Mouse (Mus musculus): Measurements from ENCODE around the gene C1qa. TPM values are rescaled to one million over a fixed set of nuclear protein-coding genes. Genes with fewer than 3 reads are reported as not detected.

Gene C1qa
- polyA plus RNA-seq (2014; fragmentation: Nextera tagmentation; extraction: Ambion mirVana) = 8.2 and 11.3 TPM in 2 replicates

DNA sequence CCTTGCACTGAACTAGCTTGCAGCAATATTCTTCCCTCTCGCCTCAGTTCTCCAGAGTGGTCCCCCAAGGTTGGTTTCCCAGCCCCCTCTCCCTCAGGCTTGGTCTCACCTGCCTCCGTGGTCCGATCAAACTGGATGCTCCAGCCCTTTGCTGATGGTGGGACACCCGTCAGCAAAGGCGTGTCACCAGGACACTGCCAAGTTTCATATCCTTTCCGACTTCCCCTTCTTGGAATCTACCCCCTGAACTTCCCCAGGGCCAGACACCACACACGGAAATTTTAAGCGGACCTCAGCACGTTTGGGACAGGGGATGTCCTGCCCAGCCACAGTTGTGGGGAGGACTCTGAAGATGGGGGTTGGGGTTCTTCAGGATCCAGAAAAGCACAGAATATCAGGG lies at the start of gene C1qa:
TSS of gene C1qa (minus strand) at position 167 of the 400 bp plus-strand sequence.
- Histone ChIP-seq H3K4me1 (replicated peaks; ENCODE audit: control insufficient read depth, insufficient read depth, low read length) (peaks cover 5% of the 10 kb centered on the region; the same call in 1 of the 2 replicates), H3K36me3 (ENCODE audit: control insufficient read depth, insufficient read depth, low read length) (no peaks in the 10 kb centered on the region), H3K9me3 (ENCODE audit: control insufficient read depth, low read length) (no peaks in the 10 kb centered on the region), H3K27ac (ENCODE audit: low read depth, low read length) (no peak within 1 kb of the TSS), H3K27me3 (ENCODE audit: control insufficient read depth, insufficient read depth, low read length) (peaks cover 12% of the 10 kb centered on the region), H3K9ac (ENCODE audit: low read length) (no peak within 1 kb of the TSS), H3K4me2 (ENCODE audit: low read depth, low read length, severe bottlenecking) (no peak within 1 kb of the TSS), H3K4me3 (ENCODE audit: low read depth, low read length) (no peak within 1 kb of the TSS)
- 79% methylated on average over 9 of the region's 9 CpGs for WGBS
- DNase-seq (ENCODE audit: low spot score) = no peak
- no peak for ATAC-seq (replicated peaks; ENCODE audit: low FRiP score)

DNA sequence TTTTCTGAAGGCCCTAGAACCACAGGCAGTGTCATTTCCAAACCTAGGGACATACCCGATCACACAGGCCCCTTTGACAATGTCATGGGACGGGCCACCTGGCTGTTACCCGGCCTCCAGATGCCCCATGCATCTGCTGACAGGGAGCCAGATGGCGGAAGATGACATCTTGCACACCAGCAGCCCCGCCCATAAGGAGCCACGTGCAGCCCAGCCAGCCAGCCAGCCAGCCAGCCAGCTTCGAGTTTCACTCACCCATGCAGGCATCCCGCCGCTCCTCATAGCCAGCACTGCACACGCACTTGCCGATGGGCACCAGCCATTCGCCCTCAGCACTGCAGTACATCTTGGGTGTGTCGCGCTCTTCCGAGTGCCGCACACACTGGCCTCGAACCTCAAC lies 46.8 kb upstream of the C1qa start:
- H3K9me3 ChIP-seq (ENCODE audit: control insufficient read depth, low read length) = no peaks in the 10 kb centered on the region
- ATAC-seq (replicated peaks; ENCODE audit: low FRiP score) (no peak), DNase-seq (ENCODE audit: low spot score) (peak; percentile 66)
- WGBS = 77% methylated on average over 17 of the region's 17 CpGs
- no peak overlapping the region for H3K4me2 ChIP-seq (ENCODE audit: low read depth, low read length, severe bottlenecking)
- H3K9ac ChIP-seq (ENCODE audit: low read length) = no peak overlapping the region
- H3K4me3 ChIP-seq (ENCODE audit: low read depth, low read length) = no peak overlapping the region
- no peaks in the 10 kb centered on the region; the same call in 1 of the 2 replicates for H3K4me1 ChIP-seq (replicated peaks; ENCODE audit: control insufficient read depth, insufficient read depth, low read length)
- no peak overlapping the region for H3K27ac ChIP-seq (ENCODE audit: low read depth, low read length)
- H3K27me3 ChIP-seq (ENCODE audit: control insufficient read depth, insufficient read depth, low read length) = no peaks in the 10 kb centered on the region; the same call in 1 of the 2 replicates
- H3K36me3 ChIP-seq (ENCODE audit: control insufficient read depth, insufficient read depth, low read length) = no peaks in the 10 kb centered on the region

DNA sequence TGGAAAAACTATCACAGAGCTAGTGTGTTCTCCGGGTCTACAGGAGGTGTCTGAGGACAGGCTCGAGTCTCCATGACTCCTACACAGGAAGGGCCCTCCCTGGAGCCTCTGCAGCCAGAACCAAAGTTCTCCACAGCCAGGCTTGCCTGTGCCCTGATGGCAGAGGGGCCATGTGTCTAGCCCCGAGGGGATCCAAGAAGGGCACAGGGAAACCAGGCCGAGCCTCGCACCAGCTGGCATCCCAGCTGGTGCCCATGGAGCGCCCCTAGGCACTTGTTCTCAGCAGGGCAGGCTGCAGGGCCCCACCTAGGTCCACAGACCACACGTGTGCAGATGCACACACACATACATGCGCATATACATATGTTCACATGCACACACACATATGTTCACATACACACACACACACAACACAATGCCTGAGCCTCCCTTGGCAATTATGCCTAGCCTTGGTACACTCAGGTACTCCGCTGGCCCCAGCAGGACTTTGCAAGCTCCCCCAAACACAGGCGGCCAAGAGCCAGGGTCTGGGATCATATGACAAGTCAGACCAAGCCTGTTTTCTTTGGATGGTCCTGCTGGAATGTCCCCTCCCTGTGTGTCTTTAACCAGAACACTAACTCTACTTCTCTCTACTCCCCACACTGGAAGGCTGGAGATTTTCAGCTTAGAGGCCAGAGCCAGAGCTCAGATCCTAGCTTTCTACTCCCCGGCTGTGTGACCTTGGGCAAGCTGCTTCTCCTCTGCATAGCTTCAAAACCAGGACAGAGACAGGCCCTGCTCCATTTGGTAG lies 46.2 kb upstream of the C1qa start:
- Histone ChIP-seq H3K4me3 (ENCODE audit: low read depth, low read length) (no peak overlapping the region), H3K36me3 (ENCODE audit: control insufficient read depth, insufficient read depth, low read length) (no peaks in the 10 kb centered on the region), H3K9me3 (ENCODE audit: control insufficient read depth, low read length) (no peaks in the 10 kb centered on the region), H3K27me3 (ENCODE audit: control insufficient read depth, insufficient read depth, low read length) (no peaks in the 10 kb centered on the region; the same call in 1 of the 2 replicates), H3K9ac (ENCODE audit: low read length) (no peak overlapping the region), H3K4me1 (replicated peaks; ENCODE audit: control insufficient read depth, insufficient read depth, low read length) (no peaks in the 10 kb centered on the region; the same call in 1 of the 2 replicates), H3K27ac (ENCODE audit: low read depth, low read length) (no peak overlapping the region), H3K4me2 (ENCODE audit: low read depth, low read length, severe bottlenecking) (no peak overlapping the region)
- DNase-seq (ENCODE audit: low spot score) = no peak
- no peak for ATAC-seq (replicated peaks; ENCODE audit: low FRiP score)
- WGBS = 83% methylated on average over 11 of the region's 11 CpGs

DNA sequence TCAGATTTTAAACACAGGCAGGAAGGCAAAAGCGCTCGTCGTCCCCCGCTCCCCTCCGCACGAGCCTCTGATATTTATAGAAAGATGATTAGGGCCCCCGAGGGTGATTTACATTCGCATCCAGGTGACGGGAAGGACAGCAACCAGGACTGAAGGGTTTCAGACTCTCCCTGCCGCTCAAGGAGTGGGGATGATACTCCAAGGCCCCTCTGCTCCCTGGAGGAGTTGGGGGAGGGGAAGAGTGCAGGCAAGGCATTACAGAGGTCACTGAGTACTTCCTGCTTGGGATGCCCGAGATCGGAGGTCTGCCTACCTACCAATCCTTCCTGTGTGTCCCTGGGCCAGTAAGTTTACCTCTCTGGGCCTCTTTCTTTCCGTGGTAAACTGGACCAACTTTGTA lies 44.6 kb upstream of the C1qa start:
- H3K9me3 ChIP-seq (ENCODE audit: control insufficient read depth, low read length) = no peaks in the 10 kb centered on the region
- no peak overlapping the region for H3K4me2 ChIP-seq (ENCODE audit: low read depth, low read length, severe bottlenecking)
- WGBS = 34% methylated on average over 13 of the region's 13 CpGs
- DNase-seq (ENCODE audit: low spot score) = no peak
- H3K27me3 ChIP-seq (ENCODE audit: control insufficient read depth, insufficient read depth, low read length) = no peaks in the 10 kb centered on the region; the same call in 1 of the 2 replicates
- H3K36me3 ChIP-seq (ENCODE audit: control insufficient read depth, insufficient read depth, low read length) = no peaks in the 10 kb centered on the region
- no peaks in the 10 kb centered on the region; the same call in 1 of the 2 replicates for H3K4me1 ChIP-seq (replicated peaks; ENCODE audit: control insufficient read depth, insufficient read depth, low read length)
- H3K27ac ChIP-seq (ENCODE audit: low read depth, low read length) = no peak overlapping the region
- H3K4me3 ChIP-seq (ENCODE audit: low read depth, low read length) = no peak overlapping the region
- ATAC-seq (replicated peaks; ENCODE audit: low FRiP score) = no peak
- no peak overlapping the region for H3K9ac ChIP-seq (ENCODE audit: low read length)

DNA sequence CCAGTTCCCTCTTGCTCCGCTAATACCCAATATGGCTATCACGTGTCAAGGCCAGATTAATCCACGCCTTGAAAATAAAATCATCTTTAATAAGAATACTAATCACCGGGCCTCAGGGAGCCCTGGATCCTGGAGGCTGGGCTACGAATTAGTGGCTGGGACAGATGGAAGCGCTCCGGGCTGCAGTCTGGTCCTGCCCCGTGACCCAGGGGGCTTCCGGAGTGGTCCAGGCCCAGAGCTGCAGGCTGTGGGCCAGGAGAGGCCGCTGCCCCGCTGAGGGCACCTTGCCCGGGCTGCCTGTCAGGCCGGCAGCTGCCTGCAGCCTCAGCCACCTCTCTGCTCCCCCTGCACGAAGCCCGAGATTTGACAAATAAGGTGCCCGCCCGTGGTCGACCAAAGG lies 44.2 kb upstream of the C1qa start:
- Histone ChIP-seq H3K4me2 (ENCODE audit: low read depth, low read length, severe bottlenecking) (no peak overlapping the region), H3K4me3 (ENCODE audit: low read depth, low read length) (no peak overlapping the region), H3K9me3 (ENCODE audit: control insufficient read depth, low read length) (no peaks in the 10 kb centered on the region), H3K27ac (ENCODE audit: low read depth, low read length) (no peak overlapping the region), H3K9ac (ENCODE audit: low read length) (no peak overlapping the region), H3K36me3 (ENCODE audit: control insufficient read depth, insufficient read depth, low read length) (no peaks in the 10 kb centered on the region), H3K27me3 (ENCODE audit: control insufficient read depth, insufficient read depth, low read length) (no peaks in the 10 kb centered on the region; the same call in 1 of the 2 replicates), H3K4me1 (replicated peaks; ENCODE audit: control insufficient read depth, insufficient read depth, low read length) (no peaks in the 10 kb centered on the region; the same call in 1 of the 2 replicates)
- ATAC-seq (replicated peaks; ENCODE audit: low FRiP score) (no peak), DNase-seq (ENCODE audit: low spot score) (no peak)
- 31% methylated on average over 18 of the region's 18 CpGs for WGBS

DNA sequence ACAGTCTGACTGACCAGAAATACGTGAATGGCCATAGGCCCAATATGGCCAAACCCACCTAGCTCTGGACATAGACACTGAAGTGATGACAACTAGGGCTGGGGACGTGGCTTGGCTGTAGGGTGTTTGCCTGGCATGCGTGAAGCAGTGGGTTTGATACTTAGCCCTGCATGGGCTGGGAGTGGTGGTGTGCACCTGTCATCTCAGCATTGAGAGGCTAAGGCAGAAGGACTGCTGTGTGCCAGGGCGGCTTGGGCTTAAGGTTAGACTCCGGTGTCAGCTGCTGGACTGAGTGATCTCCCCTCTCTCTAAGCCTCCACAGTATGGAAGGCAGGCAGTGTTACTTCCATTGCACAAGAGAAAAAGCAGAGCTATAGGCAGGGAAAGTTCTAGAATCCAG lies 39.3 kb upstream of the C1qa start:
- Histone ChIP-seq H3K27me3 (ENCODE audit: control insufficient read depth, insufficient read depth, low read length) (no peaks in the 10 kb centered on the region; the same call in 1 of the 2 replicates), H3K9me3 (ENCODE audit: control insufficient read depth, low read length) (no peaks in the 10 kb centered on the region), H3K9ac (ENCODE audit: low read length) (no peak overlapping the region), H3K27ac (ENCODE audit: low read depth, low read length) (no peak overlapping the region), H3K4me1 (replicated peaks; ENCODE audit: control insufficient read depth, insufficient read depth, low read length) (no peaks in the 10 kb centered on the region; the same call in 1 of the 2 replicates), H3K4me3 (ENCODE audit: low read depth, low read length) (no peak overlapping the region), H3K36me3 (ENCODE audit: control insufficient read depth, insufficient read depth, low read length) (no peaks in the 10 kb centered on the region), H3K4me2 (ENCODE audit: low read depth, low read length, severe bottlenecking) (no peak overlapping the region)
- ATAC-seq (replicated peaks; ENCODE audit: low FRiP score) (no peak), DNase-seq (ENCODE audit: low spot score) (no peak)
- 87% methylated on average over 5 of the region's 5 CpGs for WGBS

DNA sequence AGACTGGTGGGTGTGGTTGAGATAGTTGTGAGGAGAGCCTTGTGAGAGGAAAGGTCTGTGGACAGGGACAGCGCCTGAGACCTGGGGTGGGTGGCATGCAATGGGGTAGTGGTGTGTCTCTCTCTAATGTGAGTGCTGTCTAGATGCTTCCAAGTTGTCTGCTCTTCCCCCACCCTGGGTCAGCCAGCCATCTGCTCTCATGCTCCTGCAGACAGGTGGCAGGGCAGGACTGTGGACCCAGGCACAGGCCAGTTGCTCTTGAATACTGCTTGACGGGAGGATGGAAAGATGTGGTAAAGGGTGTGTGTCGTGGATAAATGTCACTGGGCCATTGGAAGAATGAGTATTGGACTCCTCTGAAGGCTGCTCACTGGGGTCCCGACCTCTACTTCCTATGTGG lies 38.7 kb upstream of the C1qa start:
- H3K27ac ChIP-seq (ENCODE audit: low read depth, low read length) = no peak overlapping the region
- no peak for ATAC-seq (replicated peaks; ENCODE audit: low FRiP score)
- no peaks in the 10 kb centered on the region for H3K9me3 ChIP-seq (ENCODE audit: control insufficient read depth, low read length)
- H3K36me3 ChIP-seq (ENCODE audit: control insufficient read depth, insufficient read depth, low read length) = no peaks in the 10 kb centered on the region
- no peak overlapping the region for H3K4me3 ChIP-seq (ENCODE audit: low read depth, low read length)
- DNase-seq (ENCODE audit: low spot score) = no peak
- 78% methylated on average over 4 of the region's 4 CpGs for WGBS
- H3K4me1 ChIP-seq (replicated peaks; ENCODE audit: control insufficient read depth, insufficient read depth, low read length) = no peaks in the 10 kb centered on the region; the same call in 1 of the 2 replicates
- no peak overlapping the region for H3K4me2 ChIP-seq (ENCODE audit: low read depth, low read length, severe bottlenecking)
- H3K9ac ChIP-seq (ENCODE audit: low read length) = no peak overlapping the region
- H3K27me3 ChIP-seq (ENCODE audit: control insufficient read depth, insufficient read depth, low read length) = no peaks in the 10 kb centered on the region; the same call in 1 of the 2 replicates

DNA sequence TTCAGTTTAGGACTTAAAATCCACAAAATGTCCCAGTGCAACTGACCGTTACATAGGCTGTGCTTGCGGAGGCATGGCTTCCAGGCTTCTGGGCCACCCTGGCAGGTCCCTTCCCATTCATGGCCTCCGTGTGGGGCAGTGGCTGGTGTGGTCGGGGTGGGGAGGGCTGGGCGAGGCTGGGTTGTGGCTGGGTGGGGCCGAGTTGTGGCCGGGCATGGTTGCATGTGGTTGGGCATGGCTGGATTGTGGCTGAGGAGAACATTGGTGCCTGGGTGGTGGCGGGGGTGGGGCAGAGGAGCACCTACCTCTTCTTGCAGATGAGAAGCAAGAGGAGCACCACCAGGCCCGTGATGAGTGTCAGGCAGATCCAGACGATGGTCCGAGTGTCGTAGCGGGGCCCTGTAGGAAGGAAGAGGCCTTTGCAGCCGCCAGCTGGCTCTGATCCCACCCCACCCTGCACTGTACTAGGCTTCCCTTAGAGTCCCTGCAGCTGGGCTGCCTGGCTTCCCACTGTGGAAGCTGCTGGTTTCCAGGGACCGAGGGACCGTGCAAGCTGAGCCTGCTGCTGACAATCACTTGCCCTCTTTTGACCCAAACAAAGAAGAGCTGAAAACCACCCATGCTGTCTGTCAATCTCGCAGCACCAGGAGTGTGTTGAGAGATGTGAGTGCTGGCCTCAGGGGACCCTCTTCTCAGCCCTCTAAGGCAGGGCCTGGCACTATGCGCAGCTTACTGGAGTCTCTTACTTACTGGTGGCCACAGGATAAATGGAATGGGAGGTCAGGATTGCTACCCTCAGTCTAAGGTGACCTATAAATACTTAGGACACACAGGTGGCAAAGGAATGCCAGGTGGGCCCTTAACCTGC lies 36.4 kb upstream of the C1qa start:
- no peak overlapping the region for H3K4me2 ChIP-seq (ENCODE audit: low read depth, low read length, severe bottlenecking)
- 54% methylated on average over 18 of the region's 18 CpGs for WGBS
- H3K9ac ChIP-seq (ENCODE audit: low read length) = no peak overlapping the region
- H3K36me3 ChIP-seq (ENCODE audit: control insufficient read depth, insufficient read depth, low read length) = no peaks in the 10 kb centered on the region
- H3K4me3 ChIP-seq (ENCODE audit: low read depth, low read length) = no peak overlapping the region
- ATAC-seq (replicated peaks; ENCODE audit: low FRiP score) (no peak), DNase-seq (ENCODE audit: low spot score) (no peak)
- H3K9me3 ChIP-seq (ENCODE audit: control insufficient read depth, low read length) = no peaks in the 10 kb centered on the region
- H3K4me1 ChIP-seq (replicated peaks; ENCODE audit: control insufficient read depth, insufficient read depth, low read length) = no peaks in the 10 kb centered on the region; the same call in 1 of the 2 replicates
- no peak overlapping the region for H3K27ac ChIP-seq (ENCODE audit: low read depth, low read length)
- H3K27me3 ChIP-seq (ENCODE audit: control insufficient read depth, insufficient read depth, low read length) = no peaks in the 10 kb centered on the region

Measured in forebrain, embryonic 11.5 days (tissue).